Comparison of ENCODE assay signal across 8 mouse cellular contexts in the genomic region with DNA sequence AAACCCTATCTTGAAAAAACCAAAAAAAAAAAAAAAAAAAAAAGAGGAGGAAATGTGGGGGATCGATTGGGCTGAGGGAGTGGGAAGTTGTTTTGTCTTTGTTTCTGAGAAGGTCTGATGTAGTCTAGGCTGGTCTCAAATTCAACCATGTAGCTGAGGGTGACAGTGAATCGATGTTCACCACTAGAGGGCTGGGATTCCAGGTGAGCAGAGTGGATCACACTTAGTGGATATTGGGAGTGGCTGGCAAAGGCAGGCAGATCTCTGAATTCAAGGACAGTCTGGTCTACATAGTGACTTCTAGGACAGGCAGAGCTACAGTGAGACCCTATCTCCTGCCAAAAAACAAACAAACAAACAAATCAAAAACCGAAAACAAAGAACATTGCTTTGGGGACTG. TPM values are rescaled to one million over a fixed set of nuclear protein-coding genes. Genes with fewer than 3 reads are reported as not detected.
A peak's percentile ranks its signal among the peaks of the same experiment; 100 is the strongest.
DNase-seq lines count a peak whose midpoint lies in the region; ATAC-seq and TF ChIP-seq lines count a peak whose summit lies in the region.
"Had no signal": no experiment of that assay in that cellular context is flagged by ENCODE, and none has a peak within 500 bp of the region (broad histone marks: within the 10 kb centered on the region; RNA-seq: fewer than 3 reads in every experiment).

No protein-coding gene starts in this region.

- no peak overlapping the region for H3K9ac ChIP-seq in hindbrain, embryonic 14.5 days
- no peak overlapping the region for H3K9ac ChIP-seq in hindbrain, embryonic 13.5 days
- H3K9ac ChIP-seq in lung, embryonic 14.5 days, result no peak overlapping the region
- H3K9ac ChIP-seq: midbrain, embryonic 12.5 days had no signal

- no peaks in the 10 kb centered on the region for H3K36me3 ChIP-seq in hindbrain, embryonic 14.5 days (replicated peaks; ENCODE audit: control insufficient read depth, insufficient read depth)
- no peaks in the 10 kb centered on the region for H3K36me3 ChIP-seq in hindbrain, embryonic 13.5 days
- H3K36me3 ChIP-seq in lung, embryonic 14.5 days (ENCODE audit: insufficient read depth), result no peaks in the 10 kb centered on the region
- H3K36me3 ChIP-seq: midbrain, embryonic 12.5 days had no signal

- H3K4me2 ChIP-seq in hindbrain, embryonic 14.5 days (replicated peaks), result no peak overlapping the region
- no peak overlapping the region for H3K4me2 ChIP-seq in hindbrain, embryonic 13.5 days
- H3K4me2 ChIP-seq in lung, embryonic 14.5 days, result no peak overlapping the region
- H3K4me2 ChIP-seq: midbrain, embryonic 12.5 days had no signal

- DNase-seq in hindbrain, embryonic 14.5 days (ENCODE audit: low spot score), result peak; percentile 70
- peak; percentile 44 for DNase-seq in brain, embryonic 14.5 days (ENCODE audit: low read depth)
- peak; percentile 58 for DNase-seq in lung, embryonic 14.5 days
- DNase-seq in left cerebral cortex, postnatal 36 days (ENCODE audit: low spot score in 2 of 2), result no peak
- no peak for DNase-seq in adipocyte (ENCODE audit: low spot score)

- intact Hi-C loops in left cerebral cortex, postnatal 36 days (cut with DNase I), result no loop called here

- TF ChIP-seq CTCF in brain, embryonic 14.5 days (IDR thresholded peaks at IDR 0.05; ENCODE audit: borderline replicate concordance, extremely low read depth, insufficient read depth, insufficient read length), result peak; percentile 72; the same call in 1 of the 2 replicates
- TF ChIP-seq CTCF in lung, embryonic 14.5 days (IDR thresholded peaks at IDR 0.05; ENCODE audit: low read depth), result peak; percentile 79

- no peak overlapping the region for H3K4me3 ChIP-seq in hindbrain, embryonic 14.5 days (replicated peaks; ENCODE audit: low read length)
- H3K4me3 ChIP-seq in hindbrain, embryonic 13.5 days, result no peak overlapping the region
- no peak overlapping the region for H3K4me3 ChIP-seq in lung, embryonic 14.5 days (ENCODE audit: low read depth, low read length)
- H3K4me3 ChIP-seq: midbrain, embryonic 12.5 days had no signal

- no peak overlapping the region for H3K27ac ChIP-seq in hindbrain, embryonic 14.5 days
- H3K27ac ChIP-seq in hindbrain, embryonic 13.5 days, result no peak overlapping the region
- H3K27ac ChIP-seq in lung, embryonic 14.5 days (ENCODE audit: low read depth), result no peak overlapping the region
- H3K27ac ChIP-seq: midbrain, embryonic 12.5 days had no signal

- no peak for ATAC-seq in hindbrain, embryonic 14.5 days (ENCODE audit: low FRiP score)
- no peak for ATAC-seq in hindbrain, embryonic 13.5 days (ENCODE audit: low FRiP score)
- peak; percentile 56 for ATAC-seq in erythroid progenitor cell, adult 5-6 weeks (replicated peaks; ENCODE audit: low FRiP score, poor library complexity, severe bottlenecking)
- ATAC-seq in lung, embryonic 14.5 days (ENCODE audit: insufficient read depth), result no peak

- no peaks in the 10 kb centered on the region for H3K27me3 ChIP-seq in hindbrain, embryonic 14.5 days (ENCODE audit: control insufficient read depth, insufficient read depth, low read length)
- H3K27me3 ChIP-seq in hindbrain, embryonic 13.5 days, result 0 out of 2 replicates have a peak, but pooled peaks cover 2% of the 10 kb centered on the region
- H3K27me3 ChIP-seq in lung, embryonic 14.5 days (ENCODE audit: insufficient read depth, low read length), result no peaks in the 10 kb centered on the region

- no peaks in the 10 kb centered on the region for H3K9me3 ChIP-seq in hindbrain, embryonic 14.5 days (ENCODE audit: control insufficient read depth, low read length)
- no peaks in the 10 kb centered on the region for H3K9me3 ChIP-seq in hindbrain, embryonic 13.5 days
- no peaks in the 10 kb centered on the region for H3K9me3 ChIP-seq in lung, embryonic 14.5 days (ENCODE audit: low read depth, low read length)
- H3K9me3 ChIP-seq: midbrain, embryonic 12.5 days had no signal

- H3K4me1 ChIP-seq in hindbrain, embryonic 14.5 days (replicated peaks; ENCODE audit: control insufficient read depth, insufficient read depth, low read length), result no peaks in the 10 kb centered on the region
- 0 out of 2 replicates have a peak, but pooled peaks cover 4% of the 10 kb centered on the region for H3K4me1 ChIP-seq in hindbrain, embryonic 13.5 days (replicated peaks)
- H3K4me1 ChIP-seq in lung, embryonic 14.5 days (ENCODE audit: insufficient read depth), result no peaks in the 10 kb centered on the region
- H3K4me1 ChIP-seq: midbrain, embryonic 12.5 days had no signal

- 34% methylated on average over 3 of the region's 3 CpGs for WGBS in hindbrain, embryonic 14.5 days
- WGBS in hindbrain, embryonic 13.5 days, result 46% methylated on average over 3 of the region's 3 CpGs
- 33% methylated on average over 3 of the region's 3 CpGs for WGBS in lung, embryonic 14.5 days

- no peak for TF ChIP-seq POLR2A in brain, embryonic 14.5 days (IDR thresholded peaks at IDR 0.05; ENCODE audit: borderline replicate concordance, extremely low read depth, insufficient read depth, insufficient read length, poor library complexity, severe bottlenecking)

RNA-seq across cellular contexts. Expression of a gene that starts 16.7 kb away (rescaled TPM):
- 45.8 and 47.8 TPM in 2 replicates for polyA plus RNA-seq in hindbrain, embryonic 14.5 days (2014; fragmentation: Nextera tagmentation; extraction: Ambion mirVana)
- 54.1 and 54.2 TPM in 2 replicates for polyA plus RNA-seq in hindbrain, embryonic 13.5 days (2015; fragmentation: Nextera tagmentation; extraction: Ambion mirVana)
- 35.1 and 38.0 TPM in 2 replicates for polyA plus RNA-seq in brain, embryonic 14.5 days (2012; rRNA removed)
- 56.2 and 59.5 TPM in 2 replicates for total RNA-seq in erythroid progenitor cell, adult 5-6 weeks (2015; ENCODE audit: low replicate concordance)
- 58.9 and 62.4 TPM in 2 replicates for total RNA-seq in erythroid progenitor cell, adult 5-6 weeks (2017; ENCODE audit: low replicate concordance)
- 54.9 and 61.3 TPM in 2 replicates for polyA plus RNA-seq in lung, embryonic 14.5 days (2014; fragmentation: Nextera tagmentation; extraction: Ambion mirVana)
- total RNA-seq in left cerebral cortex, postnatal 36 days (2021), result 10 to 100 TPM; 49.4 to 54.2 TPM

RNA-seq across cellular contexts. Expression of a gene that starts 17.0 kb away (rescaled TPM):
- 1,444 and 1,536 TPM in 2 replicates for polyA plus RNA-seq in hindbrain, embryonic 14.5 days (2014; fragmentation: Nextera tagmentation; extraction: Ambion mirVana)
- 998 and 1,025 TPM in 2 replicates for polyA plus RNA-seq in hindbrain, embryonic 13.5 days (2015; fragmentation: Nextera tagmentation; extraction: Ambion mirVana)
- 913 and 1,191 TPM in 2 replicates for polyA plus RNA-seq in brain, embryonic 14.5 days (2012; rRNA removed)
- 292 and 301 TPM in 2 replicates for total RNA-seq in erythroid progenitor cell, adult 5-6 weeks (2015; ENCODE audit: low replicate concordance)
- 92.2 and 190 TPM in 2 replicates for total RNA-seq in erythroid progenitor cell, adult 5-6 weeks (2017; ENCODE audit: low replicate concordance)
- polyA plus RNA-seq in lung, embryonic 14.5 days (2014; fragmentation: Nextera tagmentation; extraction: Ambion mirVana), result 531 and 570 TPM in 2 replicates
- 100 to 1,000 TPM; 564 to 620 TPM for total RNA-seq in left cerebral cortex, postnatal 36 days (2021)

RNA-seq across cellular contexts. Expression of a gene that starts 27.7 kb away (rescaled TPM):
- 102 and 119 TPM in 2 replicates for polyA plus RNA-seq in hindbrain, embryonic 14.5 days (2014; fragmentation: Nextera tagmentation; extraction: Ambion mirVana)
- 155 and 159 TPM in 2 replicates for polyA plus RNA-seq in hindbrain, embryonic 13.5 days (2015; fragmentation: Nextera tagmentation; extraction: Ambion mirVana)
- polyA plus RNA-seq in brain, embryonic 14.5 days (2012; rRNA removed), result 91.4 and 105 TPM in 2 replicates
- 2.9 and 5.9 TPM in 2 replicates for total RNA-seq in erythroid progenitor cell, adult 5-6 weeks (2015; ENCODE audit: low replicate concordance)
- total RNA-seq in erythroid progenitor cell, adult 5-6 weeks (2017; ENCODE audit: low replicate concordance), result 9.3 and 12.5 TPM in 2 replicates
- 170 and 175 TPM in 2 replicates for polyA plus RNA-seq in lung, embryonic 14.5 days (2014; fragmentation: Nextera tagmentation; extraction: Ambion mirVana)
- 100 to 1,000 TPM in 1 of 2 experiments, 10 to 100 TPM in 1; 89.8 to 105 TPM for total RNA-seq in left cerebral cortex, postnatal 36 days (2021)

RNA-seq across cellular contexts. Expression of a gene that starts 41.7 kb away (rescaled TPM):
- 1.8 and 1.9 TPM in 2 replicates for polyA plus RNA-seq in hindbrain, embryonic 14.5 days (2014; fragmentation: Nextera tagmentation; extraction: Ambion mirVana)
- polyA plus RNA-seq in hindbrain, embryonic 13.5 days (2015; fragmentation: Nextera tagmentation; extraction: Ambion mirVana), result 0.38 and 0.70 TPM in 2 replicates
- polyA plus RNA-seq in brain, embryonic 14.5 days (2012; rRNA removed), result 1.1 and 1.4 TPM in 2 replicates
- not detected in 2 replicates for total RNA-seq in erythroid progenitor cell, adult 5-6 weeks (2015; ENCODE audit: low replicate concordance)
- 0.13 TPM in 1 of 2 replicates, not detected in the other for total RNA-seq in erythroid progenitor cell, adult 5-6 weeks (2017; ENCODE audit: low replicate concordance)
- polyA plus RNA-seq in lung, embryonic 14.5 days (2014; fragmentation: Nextera tagmentation; extraction: Ambion mirVana), result 0.89 and 0.95 TPM in 2 replicates
- total RNA-seq in left cerebral cortex, postnatal 36 days (2021), result 1 to 10 TPM; 1.1 to 1.2 TPM

RNA-seq across cellular contexts. Expression of a gene that starts 58.3 kb away (rescaled TPM):
- 321 and 385 TPM in 2 replicates for polyA plus RNA-seq in hindbrain, embryonic 14.5 days (2014; fragmentation: Nextera tagmentation; extraction: Ambion mirVana)
- polyA plus RNA-seq in hindbrain, embryonic 13.5 days (2015; fragmentation: Nextera tagmentation; extraction: Ambion mirVana), result 375 and 381 TPM in 2 replicates
- 294 and 383 TPM in 2 replicates for polyA plus RNA-seq in brain, embryonic 14.5 days (2012; rRNA removed)
- 90.1 and 119 TPM in 2 replicates for total RNA-seq in erythroid progenitor cell, adult 5-6 weeks (2015; ENCODE audit: low replicate concordance)
- total RNA-seq in erythroid progenitor cell, adult 5-6 weeks (2017; ENCODE audit: low replicate concordance), result 75.9 and 125 TPM in 2 replicates
- polyA plus RNA-seq in lung, embryonic 14.5 days (2014; fragmentation: Nextera tagmentation; extraction: Ambion mirVana), result 361 and 362 TPM in 2 replicates
- 100 to 1,000 TPM; 134 to 156 TPM for total RNA-seq in left cerebral cortex, postnatal 36 days (2021)

Comparison
In these comparisons a context has a peak if more than half of its experiments do, and no peak if none do; other contexts are left out.
1. DNase-seq: peak in hindbrain, embryonic 14.5 days (single experiment), brain, embryonic 14.5 days (single experiment) and lung, embryonic 14.5 days (single experiment); none in left cerebral cortex, postnatal 36 days (0 of 2) and adipocyte (single experiment).